Mouse (Mus musculus) layer of hippocampus, adult 18-20 months (tissue): Measurements from ENCODE around the gene Gm20422. TPM values are rescaled to one million over a fixed set of nuclear protein-coding genes. Genes with fewer than 3 reads are reported as not detected.

ENCODE experiments used
- DNase-seq, 2 experiments: peaks; one replicate each; pipeline ENCODE4 v3.0.0; 2022; ENCODE audit warnings: low spot score in 2 of 2
- long read RNA-seq: library from polyadenylated mRNA; stranded (forward); transcript quantifications from one replicate; pipeline ENCODE4 v2.0.0, GENCODE M21; 2021
- total RNA-seq, 2 experiments: library from RNA; stranded (reverse); gene quantifications; 2 replicates each; pipeline ENCODE4 v1.2.3; 2021

The Gm20422 gene
- 1 to 10 TPM in 1 of 2 experiments, under 1 TPM in 1; 0.91 to 3.0 TPM for total RNA-seq
- long read RNA-seq, partial matches to known transcripts, result 0 of 4 reads
- long read RNA-seq, other reads (novel, unspliced or antisense), result 4 of 4 reads

DNA sequence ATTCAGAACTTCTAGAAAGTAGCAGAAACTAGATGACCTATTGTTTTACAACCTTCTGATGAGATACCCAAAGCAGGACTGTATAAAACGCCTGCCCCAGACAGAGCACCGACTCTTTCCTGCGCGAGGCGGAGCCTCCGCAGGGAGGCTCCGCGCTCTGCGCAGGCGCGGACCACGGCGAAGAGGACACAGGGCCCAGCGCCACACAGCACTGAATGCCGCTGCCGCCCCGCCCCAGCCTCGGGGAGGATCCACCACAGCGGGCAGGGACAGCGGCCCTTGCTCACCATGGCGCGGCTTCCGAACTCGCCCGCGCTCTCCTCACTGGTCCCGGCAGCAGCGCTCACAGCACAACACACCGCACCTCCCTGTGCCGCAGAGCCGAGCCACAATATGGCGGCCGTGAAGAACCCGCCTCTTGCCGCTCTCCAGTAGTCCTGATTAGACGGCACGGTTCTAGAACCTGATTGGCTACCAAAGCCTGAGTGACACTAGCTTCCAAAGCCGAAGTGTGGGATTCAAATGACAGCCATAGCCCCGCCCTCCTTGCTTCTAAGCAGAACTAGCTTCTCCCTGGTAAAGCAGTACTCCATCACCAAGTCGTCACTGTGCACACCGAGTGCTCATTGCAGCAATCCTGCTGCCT, at the start of gene Gm20422:
Gene Gm20422 (minus strand): TSS at position 384 of the 646 bp plus-strand sequence.
- DNase-seq, result peak; percentile 86 to 95

DNA sequence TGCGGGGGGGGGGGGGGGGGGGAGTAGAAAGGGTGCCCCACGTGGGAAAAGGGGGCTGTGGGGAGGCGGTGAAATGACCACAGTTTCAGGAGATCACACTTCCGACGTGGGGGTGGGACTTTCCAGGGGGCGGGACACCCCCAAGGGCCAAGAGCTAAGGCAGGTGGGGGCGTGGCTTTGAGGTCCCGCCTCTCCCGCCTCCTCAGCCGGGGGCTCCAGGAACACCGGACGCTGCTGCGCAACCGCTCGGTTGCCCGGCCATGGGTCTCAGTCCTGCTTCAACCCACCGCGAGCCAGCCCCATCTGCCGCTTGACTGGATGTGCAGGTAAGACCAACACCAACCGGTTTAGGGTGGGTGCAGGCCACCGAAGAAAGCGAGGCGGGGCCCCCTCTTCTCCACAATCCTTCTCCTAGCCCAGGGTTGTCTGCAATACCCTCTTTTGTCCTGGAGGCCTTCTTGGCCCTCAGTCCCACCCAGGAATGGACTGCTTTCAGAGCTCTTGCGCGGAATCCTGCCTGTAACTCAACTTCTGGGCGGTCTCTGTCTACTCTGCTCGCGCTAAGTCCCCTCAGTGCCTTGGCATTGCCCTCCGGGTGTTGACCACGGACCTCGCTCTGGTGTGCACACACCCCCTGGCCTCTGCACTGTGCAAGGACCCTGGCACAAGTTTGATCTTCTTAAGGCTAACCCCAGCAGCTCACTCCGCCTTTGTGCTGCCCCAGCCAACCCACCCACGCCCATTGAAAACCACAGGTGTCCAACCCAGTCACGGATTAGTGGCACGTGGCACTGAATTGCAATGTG, 47.9 kb upstream of the Gm20422 start, which contains the start of gene Lpar2:
Gene Lpar2 (plus strand): TSS at position 44 of the 806 bp plus-strand sequence.
- DNase-seq, result no peak

DNA sequence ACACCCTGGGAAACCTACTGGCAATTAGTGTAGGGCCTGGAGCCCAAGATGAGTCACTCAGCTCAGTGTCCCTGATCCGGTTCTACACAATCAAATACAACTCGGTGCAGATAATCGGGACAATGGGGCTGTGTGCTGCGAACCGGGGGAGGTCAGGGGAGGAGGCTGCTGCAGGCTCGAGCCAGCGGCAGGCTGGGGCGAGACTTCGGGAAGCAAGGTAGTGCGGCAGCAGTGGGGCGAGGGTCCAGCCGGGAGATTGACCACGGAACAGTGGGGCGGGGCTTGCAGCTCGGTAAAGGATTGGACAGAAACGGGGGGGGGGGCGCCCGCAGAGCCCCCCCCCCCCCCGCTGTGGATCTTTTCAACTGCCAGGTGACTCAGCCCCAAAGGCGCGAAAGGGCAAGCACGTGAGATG, 47.3 kb upstream of the Gm20422 start:
- no peak for DNase-seq

DNA sequence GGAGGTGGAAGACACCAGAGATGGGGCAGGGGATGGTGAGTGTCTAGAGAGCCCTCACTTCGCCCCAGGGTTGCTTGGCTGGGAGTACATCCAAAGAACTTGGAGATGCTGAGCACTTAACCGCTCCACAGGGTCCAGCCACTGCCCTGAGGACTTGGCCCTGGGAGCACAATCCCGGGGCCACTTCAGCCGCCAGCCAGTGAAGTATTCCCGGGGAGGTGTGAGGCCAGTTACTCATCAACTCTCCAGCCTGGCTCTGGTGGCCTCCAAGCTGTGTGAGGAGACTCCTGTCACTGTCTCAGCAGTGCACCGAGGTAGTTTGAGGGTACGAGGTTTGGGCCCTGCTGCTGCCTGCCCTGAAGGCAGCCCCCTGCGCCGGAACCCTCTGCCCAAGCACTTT, 45.8 kb upstream of the Gm20422 start:
- DNase-seq, result no peak

DNA sequence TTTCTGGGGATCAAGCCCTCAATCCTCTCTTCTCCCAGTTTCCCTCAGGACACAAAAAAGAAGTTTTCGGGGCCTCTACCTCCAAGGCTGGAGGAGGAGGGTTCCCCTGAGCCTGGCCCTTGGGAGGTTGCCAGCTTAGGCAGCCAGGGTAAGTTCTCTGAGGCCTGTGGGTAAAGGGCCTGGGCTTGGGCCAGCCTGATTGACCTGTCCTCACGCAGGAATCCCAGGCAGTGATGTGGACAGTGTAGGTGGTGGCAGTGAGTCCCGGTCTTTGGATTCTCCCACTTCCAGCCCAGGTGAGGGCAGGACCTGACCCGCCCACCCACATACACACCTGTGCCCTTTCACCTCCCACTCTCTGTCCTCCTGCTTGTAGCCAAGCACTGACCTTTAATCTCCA, 40.7 kb upstream of the Gm20422 start:
- DNase-seq, result no peak

DNA sequence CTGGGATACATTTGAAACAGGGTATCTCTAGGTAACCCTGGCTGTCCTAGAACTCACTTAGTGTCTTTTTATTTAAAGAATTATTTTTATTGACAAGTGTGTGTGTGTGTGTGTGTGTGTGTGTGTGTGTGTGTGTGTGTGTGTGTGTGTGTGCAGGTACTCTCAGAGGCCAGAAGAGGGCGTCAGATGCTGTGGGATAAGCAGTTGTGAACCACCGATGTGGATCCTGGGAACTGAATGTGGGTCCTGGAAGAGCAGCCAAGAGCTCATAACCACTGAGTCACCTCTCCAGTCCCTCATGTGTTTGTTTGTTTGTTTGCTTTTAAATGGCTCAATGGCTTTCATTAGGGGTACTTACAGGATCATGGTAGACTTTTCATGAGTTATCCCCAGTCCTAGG, 40.2 kb upstream of the Gm20422 start:
- DNase-seq, result no peak

DNA sequence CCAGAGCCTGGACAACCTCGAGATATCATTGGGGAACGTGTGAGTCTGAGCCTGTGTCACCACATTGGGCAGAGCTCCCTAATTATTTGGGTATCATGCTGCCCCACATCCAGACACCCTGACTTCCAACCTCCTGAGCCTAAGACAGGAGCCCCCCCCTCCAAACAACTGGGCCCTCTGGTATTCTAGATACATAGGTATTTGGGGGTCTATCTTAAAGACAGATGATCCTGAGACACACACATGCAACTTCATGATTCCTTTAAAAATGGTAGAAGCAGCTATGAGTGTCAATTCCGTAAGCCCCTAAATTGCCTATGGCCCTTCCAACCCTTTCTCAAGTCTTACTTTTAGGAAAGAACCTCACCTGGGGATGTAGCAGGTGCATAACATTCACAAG, 35.1 kb upstream of the Gm20422 start:
- DNase-seq, result no peak

DNA sequence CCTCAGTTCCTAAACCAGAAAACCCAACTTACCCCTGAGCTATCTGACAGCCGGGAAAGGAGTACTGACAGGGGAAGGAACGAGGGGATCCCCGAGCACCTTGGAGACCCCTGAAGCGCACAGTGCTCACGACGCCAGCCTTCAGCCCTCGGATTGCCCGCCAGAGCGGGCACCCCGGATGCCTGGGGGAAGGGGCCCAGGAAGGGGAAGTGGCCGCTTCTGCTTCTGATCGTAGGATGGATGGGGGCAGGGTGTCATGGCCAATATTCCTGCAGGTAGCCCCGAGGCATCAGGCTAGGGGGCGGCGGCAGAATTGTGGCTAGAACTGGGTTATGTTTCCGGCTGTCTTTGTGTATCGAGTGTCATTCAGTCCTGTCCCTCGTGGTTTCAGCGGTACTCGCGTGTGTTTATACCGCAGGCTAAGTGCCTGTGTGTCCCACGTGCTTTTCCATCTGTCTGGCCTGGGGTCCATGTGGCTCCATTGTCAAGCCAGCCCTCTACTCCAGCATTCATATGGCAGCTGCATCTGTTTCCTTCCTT, 34.2 kb upstream of the Gm20422 start:
- DNase-seq, result peak in 1 of 2 experiments; percentile 52

DNA sequence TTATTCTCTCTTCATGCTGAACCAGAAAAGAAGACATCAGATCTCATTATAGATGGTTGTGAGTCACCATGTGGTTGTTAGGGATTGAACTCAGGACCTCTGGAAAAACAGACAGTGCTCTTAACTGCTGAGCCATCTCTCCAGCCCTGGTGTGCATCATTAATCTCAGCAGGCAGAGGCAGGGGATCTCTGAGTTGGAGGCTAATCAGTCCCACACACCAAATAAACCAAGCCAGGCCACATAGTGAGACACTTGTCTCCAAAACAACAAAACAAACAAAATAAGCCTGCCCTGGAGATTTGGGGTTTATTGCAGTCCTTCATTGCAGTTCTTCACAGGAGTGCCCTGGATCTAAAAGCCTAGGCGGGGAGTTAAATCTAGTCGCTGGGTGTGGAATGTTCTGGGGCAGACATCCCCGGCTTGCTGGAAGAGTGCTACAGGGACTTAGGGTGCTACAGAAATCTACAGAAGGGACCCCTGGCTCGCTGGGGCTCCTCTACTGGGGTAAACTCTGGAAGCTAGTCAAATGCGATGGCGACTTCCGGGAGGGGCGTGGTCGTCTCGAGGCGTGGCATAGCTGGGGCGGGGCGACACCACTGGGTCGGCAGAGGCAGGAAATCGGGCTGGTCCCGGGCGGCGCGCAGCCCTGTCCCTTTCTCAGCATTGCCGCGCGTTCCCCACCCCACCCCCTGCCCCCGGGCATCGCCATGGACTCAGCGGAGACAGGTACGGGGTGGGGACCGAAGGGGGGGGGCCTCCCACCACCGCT, 33.6 kb upstream of the Gm20422 start, which contains the start of gene Gmip:
Gene Gmip (plus strand): TSS at position 586 of the 770 bp plus-strand sequence.
- DNase-seq, result peak in 1 of 2 experiments; percentile 56

DNA sequence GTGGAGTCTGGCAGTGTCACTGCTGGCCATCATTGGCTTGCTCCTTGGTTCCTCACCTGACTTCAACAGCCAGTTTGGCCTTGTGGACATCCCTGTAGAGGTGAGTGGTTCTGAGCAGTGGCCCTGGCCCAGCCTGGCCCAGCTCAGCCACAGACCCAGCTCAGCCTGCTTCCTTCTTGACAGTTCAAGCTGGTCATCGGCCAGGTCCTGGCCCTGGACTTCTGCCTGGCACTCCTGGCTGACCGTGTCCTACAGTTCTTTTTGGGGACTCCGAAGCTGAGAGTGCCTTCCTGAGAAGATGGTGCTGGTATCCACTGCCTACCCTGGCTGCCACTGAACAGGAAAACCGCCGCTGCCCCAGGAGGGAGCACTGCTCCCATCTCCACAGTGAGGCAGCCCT, 32.5 kb upstream of the Gm20422 start:
- DNase-seq, result no peak

DNA sequence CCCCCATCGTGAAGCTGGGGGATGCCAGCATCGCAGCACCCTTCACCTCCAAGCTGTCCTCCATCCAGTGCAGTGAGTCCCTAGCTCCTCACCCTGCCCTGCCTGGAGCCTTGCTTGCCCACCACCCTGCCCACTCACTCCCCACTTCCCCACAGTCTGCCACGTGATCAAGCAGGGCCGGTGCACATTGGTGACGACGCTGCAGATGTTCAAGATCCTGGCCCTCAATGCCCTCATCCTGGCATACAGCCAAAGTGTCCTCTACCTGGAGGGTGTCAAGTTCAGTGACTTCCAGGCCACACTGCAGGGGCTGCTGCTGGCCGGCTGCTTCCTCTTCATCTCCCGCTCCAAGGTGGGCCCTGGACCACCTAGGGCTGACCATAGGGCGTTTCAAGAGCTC, 30.8 kb upstream of the Gm20422 start:
- DNase-seq, result no peak

DNA sequence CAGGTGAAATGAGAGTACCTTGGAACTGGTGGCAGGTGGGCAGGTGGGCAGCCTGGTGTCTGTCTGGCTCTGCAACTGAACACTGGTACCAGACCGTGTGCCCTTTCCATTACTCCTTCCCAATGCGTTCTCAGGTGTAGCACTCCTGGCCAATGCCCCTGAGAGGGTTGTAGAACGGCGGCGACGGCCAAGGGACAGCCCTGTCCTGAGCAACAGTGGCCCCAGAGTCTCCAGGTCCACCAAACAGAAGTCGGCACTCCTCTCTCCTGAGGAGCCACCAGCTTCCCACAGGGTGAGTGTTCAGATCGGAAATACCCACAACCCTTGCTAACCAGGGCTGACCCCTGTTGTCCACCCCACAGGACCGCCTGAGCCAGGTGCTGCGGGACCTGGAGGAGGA, 30.4 kb upstream of the Gm20422 start:
- DNase-seq, result no peak

DNA sequence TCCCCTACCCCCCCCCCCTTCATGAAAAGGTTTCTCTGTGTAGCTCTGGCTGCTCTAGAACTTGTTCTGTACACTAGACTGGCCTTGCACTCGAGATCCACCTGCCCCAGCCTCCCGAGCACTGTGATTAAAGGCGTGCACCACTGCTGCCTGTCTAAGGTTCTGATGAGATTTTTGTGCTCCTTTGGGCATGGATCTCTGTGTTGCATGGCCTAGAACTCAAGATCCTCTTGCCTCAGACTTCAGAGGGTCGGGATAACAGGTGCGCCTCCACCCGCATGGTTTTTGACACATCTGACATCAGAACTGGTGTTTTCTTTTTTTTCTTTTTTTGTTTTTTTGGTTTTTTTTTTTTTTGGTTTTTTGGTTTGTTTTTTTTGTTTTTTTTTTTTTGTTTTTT, 29.9 kb upstream of the Gm20422 start:
- no peak for DNase-seq

DNA sequence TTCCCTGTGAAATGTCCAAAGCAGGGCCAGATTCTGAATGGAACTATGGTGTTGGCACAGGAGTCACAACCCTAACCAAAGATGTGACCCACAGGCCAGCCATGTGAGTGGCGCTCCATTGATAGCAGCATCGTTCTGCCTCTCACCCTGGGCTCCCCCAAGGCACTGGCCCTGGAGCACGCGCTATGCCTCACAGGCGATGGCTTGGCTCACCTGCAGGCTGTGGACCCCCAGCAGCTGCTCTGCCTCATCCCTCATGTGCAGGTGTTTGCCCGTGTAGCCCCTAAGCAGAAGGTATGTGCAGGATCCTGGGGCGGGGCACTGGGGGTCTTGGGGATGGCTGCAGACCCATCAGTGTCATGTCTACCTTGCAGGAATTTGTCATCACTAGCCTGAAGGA, 28.7 kb upstream of the Gm20422 start:
- DNase-seq, result no peak

DNA sequence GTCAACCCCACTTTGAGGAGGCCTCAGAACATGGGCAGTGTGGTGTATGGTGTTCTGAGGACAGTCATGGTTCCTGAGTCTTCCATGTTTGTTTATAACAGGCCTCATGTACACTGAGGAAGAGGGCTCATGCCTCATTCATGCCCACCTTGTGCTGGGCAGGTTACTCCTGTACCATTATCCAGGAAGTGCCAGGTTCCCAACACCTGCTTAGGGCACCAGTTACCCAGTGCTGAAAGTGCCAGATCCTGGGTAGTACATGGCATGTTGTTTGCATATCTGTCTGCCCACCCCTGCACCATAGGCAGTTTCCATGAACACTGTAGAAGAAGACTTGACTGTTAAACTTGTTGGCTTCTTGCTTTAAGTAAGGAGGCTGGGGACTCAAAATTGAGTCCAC, 27.5 kb upstream of the Gm20422 start:
- DNase-seq, result no peak

DNA sequence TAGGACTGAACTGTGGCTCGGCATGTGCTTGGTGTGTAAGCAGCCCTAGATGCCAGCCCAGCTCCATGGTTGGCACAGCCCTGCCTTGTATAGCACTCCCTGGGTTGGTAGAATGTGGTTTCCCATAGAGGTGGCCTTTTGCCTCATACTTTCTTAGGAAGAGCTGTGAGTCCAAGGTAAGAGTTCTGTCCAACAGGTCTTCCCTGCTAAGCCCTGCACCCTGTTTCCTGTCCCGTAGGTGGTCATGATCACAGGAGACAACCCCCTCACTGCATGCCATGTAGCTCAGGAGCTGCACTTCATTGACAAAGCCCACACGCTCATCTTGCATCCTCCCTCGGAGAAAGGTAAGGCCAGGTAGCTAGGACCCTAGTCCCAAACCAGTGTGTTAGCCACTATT, 27.1 kb upstream of the Gm20422 start:
- no peak for DNase-seq

DNA sequence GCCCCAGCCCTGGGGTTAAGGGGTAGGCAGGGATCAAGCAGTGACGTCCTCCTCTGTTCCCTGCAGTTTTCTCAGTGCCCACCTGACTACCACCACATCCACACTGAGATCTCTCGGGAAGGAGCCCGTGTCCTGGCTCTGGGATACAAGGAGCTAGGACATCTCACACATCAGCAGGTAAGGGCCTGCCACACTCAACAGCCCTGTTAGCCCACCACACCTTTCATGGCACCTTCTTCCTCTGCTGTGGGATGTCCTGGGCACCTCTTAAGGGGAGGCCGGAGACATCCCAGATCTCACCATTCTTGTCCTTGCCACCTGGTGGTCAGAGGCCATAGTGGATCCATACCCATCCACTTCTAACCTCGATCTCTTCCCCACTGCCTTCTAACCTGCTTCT, 25.3 kb upstream of the Gm20422 start:
- no peak for DNase-seq

DNA sequence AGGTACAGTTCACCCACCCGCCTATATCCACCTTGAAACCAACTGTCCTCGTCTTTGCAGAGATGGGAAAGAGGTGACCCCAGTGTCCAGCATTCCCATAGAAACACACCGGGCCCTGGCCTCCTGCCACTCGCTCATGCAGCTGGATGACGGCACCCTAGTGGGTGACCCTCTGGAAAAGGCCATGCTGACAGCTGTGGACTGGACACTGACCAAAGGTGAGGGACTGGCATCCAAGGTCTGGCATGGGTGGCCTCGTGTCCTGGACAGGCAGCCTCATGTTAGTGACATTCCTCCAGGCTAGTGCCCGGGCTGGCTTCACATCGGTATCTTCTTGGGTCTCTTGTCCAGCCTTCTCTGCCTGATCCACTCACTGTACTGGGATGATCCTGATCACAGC, 24.6 kb upstream of the Gm20422 start:
- no peak for DNase-seq

DNA sequence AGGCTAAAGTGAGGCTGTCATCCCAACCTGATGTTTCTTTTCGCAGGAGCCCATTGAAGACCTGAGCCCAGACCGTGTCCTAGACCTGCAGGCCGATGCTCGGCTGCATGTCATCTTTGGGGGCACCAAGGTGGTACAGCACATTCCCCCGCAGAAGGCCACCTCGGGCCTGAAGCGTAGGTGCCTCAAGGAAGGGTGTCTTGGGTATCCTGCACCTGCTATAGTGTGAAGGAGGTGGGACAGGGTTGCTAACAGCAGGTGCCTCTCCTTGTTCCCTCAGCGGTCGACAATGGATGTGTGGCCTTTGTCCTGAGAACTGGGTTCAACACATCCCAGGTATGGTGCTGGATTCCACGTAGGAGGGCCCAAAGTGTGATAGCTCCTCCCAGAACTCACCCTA, 23.0 kb upstream of the Gm20422 start:
- DNase-seq, result no peak

DNA sequence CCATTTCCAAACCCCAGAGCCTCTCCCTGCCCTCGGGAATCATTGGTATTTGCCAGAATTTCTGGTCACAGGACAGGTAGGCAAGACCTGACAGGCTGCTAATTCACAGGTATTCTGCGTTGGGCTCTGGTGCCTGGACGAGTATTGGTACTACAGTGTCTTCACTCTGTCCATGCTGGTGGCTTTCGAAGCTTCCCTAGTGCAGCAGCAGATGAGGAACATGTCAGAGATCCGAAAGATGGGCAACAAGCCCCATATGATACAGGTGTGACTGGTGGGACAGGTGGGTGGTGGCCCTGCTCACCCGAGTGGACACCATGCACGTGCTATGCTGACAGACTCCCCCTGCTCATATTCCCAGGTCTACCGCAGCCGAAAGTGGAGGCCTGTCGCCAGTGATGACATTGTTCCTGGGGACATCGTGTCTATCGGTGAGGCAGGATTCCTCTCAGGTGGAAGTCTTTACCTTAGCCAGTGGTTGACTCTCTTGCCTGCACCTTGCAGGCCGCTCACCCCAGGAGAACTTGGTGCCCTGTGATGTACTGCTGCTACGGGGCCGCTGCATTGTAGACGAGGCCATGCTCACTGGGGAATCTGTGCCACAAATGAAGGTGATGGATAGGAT, 22.1 kb upstream of the Gm20422 start:
- DNase-seq, result no peak

DNA sequence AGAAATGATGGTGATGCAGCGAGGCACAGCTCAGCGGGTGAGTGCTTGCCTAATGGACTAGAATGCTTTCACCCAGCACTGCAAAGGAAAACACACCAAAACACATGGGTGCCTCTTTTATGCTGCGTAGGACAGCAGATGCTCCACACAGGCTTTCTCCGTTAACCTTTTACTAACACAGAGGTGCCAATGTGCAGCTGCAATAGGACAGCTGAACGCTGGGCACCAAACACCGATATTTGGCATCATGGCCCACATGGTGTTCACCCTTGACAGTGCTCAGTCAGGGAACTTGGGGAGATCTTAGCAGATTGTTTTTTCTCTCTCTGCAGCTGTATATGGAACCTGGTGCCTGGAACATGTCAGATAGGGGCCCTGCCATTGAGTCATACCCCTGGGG, 20.2 kb upstream of the Gm20422 start:
- DNase-seq, result no peak
